Mouse (Mus musculus) MEL (cell line): ENCODE data around the gene Stx6.

Experiments used
- MAFK ChIP-seq: IDR thresholded peaks from 2 replicates; pipeline ENCODE4 v1.6.1; 2011; ENCODE audit warnings: low read depth, mild to moderate bottlenecking, low read length, improper control_type of control experiment, borderline replicate concordance
- MAZ ChIP-seq: IDR thresholded peaks from 2 replicates; pipeline ENCODE4 v1.6.1; 2012; ENCODE audit warnings: low read depth, mild to moderate bottlenecking, inconsistent platforms, low read length, improper control_type of control experiment
- MXI1 ChIP-seq: IDR thresholded peaks from 2 replicates; pipeline ENCODE4 v1.6.1; 2011; ENCODE audit warnings: mild to moderate bottlenecking, low read depth, low read length, improper control_type of control experiment
- POLR2A ChIP-seq, 2 experiments: IDR thresholded peaks; 2 replicates each; pipeline ENCODE4 v1.6.1; 2011 to 2012; ENCODE audit warnings: low read length in 2 of 2, mild to moderate bottlenecking in 2 of 2, control low read depth in 1 of 2, improper control_type of control experiment in 1 of 2, low read depth in 1 of 2, moderate library complexity in 1 of 2; ENCODE audit not compliant: control insufficient read depth in 1 of 2, insufficient read depth in 1 of 2, poor library complexity in 1 of 2
- POLR2AphosphoS5 ChIP-seq: IDR thresholded peaks from 2 replicates; pipeline ENCODE4 v1.6.1; 2012; ENCODE audit warnings: low read depth, borderline replicate concordance, mild to moderate bottlenecking, inconsistent platforms, low read length, moderate library complexity, mixed read lengths
- SIN3A ChIP-seq: IDR thresholded peaks from 2 replicates; pipeline ENCODE4 v1.6.1; 2012; ENCODE audit warnings: low read length, improper control_type of control experiment, inconsistent platforms
- TAL1 ChIP-seq: IDR thresholded peaks from 2 replicates; pipeline ENCODE4 v1.6.1; 2012; ENCODE audit warnings: mild to moderate bottlenecking, inconsistent platforms, low read length, moderate library complexity, mixed read lengths

GRCm38 (mm10) chr1:155242488-155242745, 83.9 kb downstream of the Stx6 start:
- TF ChIP-seq MAZ, result no peak
- no peak for TF ChIP-seq POLR2AphosphoS5
- no peak for TF ChIP-seq MAFK
- no peak for TF ChIP-seq MXI1
- TF ChIP-seq SIN3A, result no peak
- no peak for TF ChIP-seq POLR2A (IDR thresholded peaks at IDR 0.05; ENCODE audit: control insufficient read depth in 1 of 2, insufficient read depth in 1 of 2, low read depth in 1 of 2, low read length in 2 of 2, poor library complexity in 1 of 2)
- no peak for TF ChIP-seq TAL1
